Mouse (Mus musculus): Measurements from ENCODE around the gene Gabra3.

Gabra3 gene

DNA sequence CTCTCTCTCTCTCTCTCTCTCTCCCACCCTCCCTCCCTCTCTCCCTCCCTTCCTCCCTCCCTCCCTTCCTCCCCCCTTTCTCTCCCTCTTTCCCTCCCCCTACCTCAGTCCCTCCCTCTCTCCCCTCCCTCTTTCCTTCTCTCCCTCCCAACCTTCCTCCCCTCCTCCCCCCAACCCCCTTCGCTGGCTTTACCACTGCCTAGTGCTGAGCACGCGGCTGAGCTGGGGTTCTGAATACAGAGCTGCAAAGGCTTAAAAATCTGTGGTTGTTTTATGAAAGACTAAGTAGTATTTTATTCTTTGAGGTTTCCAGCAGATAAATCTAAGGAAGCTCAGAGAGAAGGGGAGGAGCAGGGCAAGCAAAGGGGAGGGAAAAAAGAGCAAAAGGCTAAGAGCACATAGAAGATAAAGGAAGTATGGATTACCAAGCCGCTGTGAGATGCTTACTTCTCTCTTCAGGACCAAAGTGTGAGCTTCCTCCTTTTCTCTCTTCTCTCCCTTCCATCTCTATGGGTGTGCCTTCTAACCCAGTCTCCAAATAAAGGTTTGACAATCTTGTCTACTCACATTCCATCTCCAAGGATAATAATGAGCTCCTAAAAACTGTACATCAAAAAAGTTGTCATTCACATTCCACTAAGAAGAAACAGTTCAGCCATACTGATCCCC lies at the start of gene Gabra3:
Gabra3 (minus strand) TSS at position 619 of the 669 bp plus-strand sequence.
- no peak for DNase-seq (ENCODE audit: low spot score)

DNA sequence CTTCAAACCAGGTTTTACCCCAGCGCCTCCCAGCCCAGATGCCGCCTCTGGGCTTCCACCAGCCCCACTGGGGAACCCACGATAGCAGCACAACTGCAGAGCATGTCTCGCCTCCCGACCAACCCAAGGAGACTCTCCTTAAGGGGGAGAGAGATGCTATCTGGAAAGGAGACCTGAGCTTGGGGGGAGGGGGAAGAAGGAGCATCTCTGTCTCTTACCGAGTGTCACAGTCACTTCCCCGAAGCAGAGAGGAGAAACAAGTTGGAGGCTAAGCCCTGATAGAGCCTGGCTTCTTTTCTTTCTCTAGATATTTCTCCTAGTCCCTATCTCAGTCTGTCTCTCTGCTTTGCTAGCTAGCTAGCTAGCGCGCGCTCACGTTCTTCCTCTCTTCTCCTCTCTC lies 859 bp downstream of the Gabra3 start:
- DNase-seq (ENCODE audit: low spot score), result no peak

DNA sequence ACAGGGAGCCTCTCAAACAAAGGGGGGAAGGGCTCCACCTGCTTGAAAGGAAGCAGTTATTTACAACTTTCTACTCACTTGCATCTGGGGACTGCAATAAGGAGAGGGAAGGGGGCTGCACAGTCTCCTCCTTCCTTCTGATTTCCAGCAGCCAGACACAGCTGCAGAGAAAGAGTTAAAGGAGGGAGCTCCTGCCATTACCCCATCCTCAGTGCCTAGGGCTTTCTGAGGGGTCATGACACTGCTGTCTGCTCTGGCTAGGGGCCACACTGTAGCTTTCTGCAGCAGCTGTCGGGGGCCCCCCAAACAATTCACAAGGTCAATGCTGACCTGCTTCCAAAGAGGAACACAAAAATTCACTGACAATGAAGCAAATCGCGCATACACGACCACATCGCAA lies 1.3 kb downstream of the Gabra3 start:
- DNase-seq (ENCODE audit: low spot score), result no peak

DNA sequence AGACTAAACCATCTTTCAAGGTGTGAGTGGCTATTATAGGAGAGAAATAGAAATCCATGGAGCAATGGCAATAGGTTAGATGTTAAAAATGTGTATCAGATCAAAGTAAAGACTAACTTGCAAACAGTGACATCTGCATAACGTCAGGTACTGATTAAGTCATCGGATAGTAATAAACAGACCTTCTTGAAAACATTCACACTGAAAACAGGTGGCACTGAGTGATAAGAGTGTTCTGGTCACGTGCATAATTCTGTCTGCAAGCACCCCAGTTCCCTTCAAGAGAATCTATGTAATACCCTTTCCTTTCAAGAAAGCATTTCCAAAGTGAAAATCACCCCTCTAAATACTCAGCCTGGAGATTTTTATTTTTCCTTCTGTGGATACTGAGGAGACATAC lies 6.0 kb downstream of the Gabra3 start:
- no peak for DNase-seq (ENCODE audit: low spot score)

GRCm38 (mm10) chrX:72644691-72645090 lies 12.0 kb downstream of the Gabra3 start:
- DNase-seq (ENCODE audit: low spot score), result no peak

DNA sequence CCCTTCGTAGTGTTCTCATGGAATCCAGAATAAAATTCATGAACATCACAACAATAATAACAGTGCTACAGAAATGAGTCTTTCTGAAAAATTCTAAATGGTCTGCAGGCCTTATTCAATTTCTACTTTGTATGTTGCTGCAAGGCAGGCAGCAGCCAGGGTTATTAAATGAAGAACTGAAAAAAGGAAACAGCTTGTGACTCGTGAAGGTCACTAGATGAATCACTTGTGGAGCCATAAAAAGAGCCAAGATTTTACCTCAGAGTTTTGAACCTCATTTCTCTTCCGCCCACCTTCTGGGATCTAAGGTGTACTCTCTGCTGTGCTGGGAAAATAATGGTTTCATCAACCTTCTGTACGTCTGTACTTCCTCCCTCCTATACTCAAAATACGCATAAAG lies 159.4 kb downstream of the Gabra3 start:
- no peak for DNase-seq (ENCODE audit: low spot score)

- no peak for DNase-seq (ENCODE audit: low spot score)
Measured at GRCm38 (mm10) chrX:72489806-72490205, 166.8 kb downstream of the Gabra3 start.

- no peak for DNase-seq (ENCODE audit: low spot score)
Measured at GRCm38 (mm10) chrX:72386758-72387157, 269.9 kb downstream of the Gabra3 start, which contains the start of gene Magea10. Magea10 (minus strand) TSS chrX:72386858.
